Comparison of ENCODE assay signal across 22 mouse cellular contexts in genomic region chr4:119284861-119285260, GRCm38 (mm10). TPM values are rescaled to one million over a fixed set of nuclear protein-coding genes. Genes with fewer than 3 reads are reported as not detected.
A peak's percentile ranks its signal among the peaks of the same experiment; 100 is the strongest.
DNase-seq lines count a peak whose midpoint lies in the region; ATAC-seq lines count a peak whose summit lies in the region.
"Had no signal": no experiment of that assay in that cellular context is flagged by ENCODE, and none has a peak within 500 bp of the region (broad histone marks: within the 10 kb centered on the region; RNA-seq: fewer than 3 reads in every experiment).

No protein-coding gene starts in this region.

- WGBS in kidney, embryonic 15.5 days = 78% methylated on average over 1 of the region's 1 CpGs
- WGBS in kidney, embryonic 14.5 days = 74% methylated on average over 1 of the region's 1 CpGs
- WGBS in intestine, embryonic 14.5 days = 73% methylated on average over 1 of the region's 1 CpGs
- 60% methylated on average over 1 of the region's 1 CpGs for WGBS in liver, embryonic 12.5 days (ENCODE audit: insufficient replicate concordance)
- WGBS in stomach, embryonic 15.5 days = 75% methylated on average over 1 of the region's 1 CpGs

- DNase-seq in intestine, embryonic 14.5 days (ENCODE audit: low spot score) = no peak
- DNase-seq in adrenal gland, adult (ENCODE audit: inconsistent age in 2 of 2, low spot score in 1 of 2) = no peak
- no peak for DNase-seq in thymus, postnatal 4 days
- DNase-seq in adipocyte (ENCODE audit: low spot score) = no peak
- DNase-seq: adrenal gland, adult 8-10 months; adrenal gland, postnatal 36 days; cerebellum, adult 2 months; cerebellum, postnatal 10 days; gastrocnemius, adult 2 months; gastrocnemius, postnatal 25 days; heart, postnatal 36 days had no signal

- no peaks in the 10 kb centered on the region for H3K9me3 ChIP-seq in kidney, embryonic 15.5 days (replicated peaks)
- H3K9me3 ChIP-seq in kidney, embryonic 14.5 days (ENCODE audit: control insufficient read depth, low read length) = no peaks in the 10 kb centered on the region
- no peaks in the 10 kb centered on the region for H3K9me3 ChIP-seq in intestine, embryonic 14.5 days (ENCODE audit: control insufficient read depth, low read length)
- H3K9me3 ChIP-seq in liver, embryonic 12.5 days (replicated peaks) = no peaks in the 10 kb centered on the region
- H3K9me3 ChIP-seq in stomach, embryonic 15.5 days = no peaks in the 10 kb centered on the region
- H3K9me3 ChIP-seq: embryonic facial prominence, embryonic 10.5 days; heart, embryonic 13.5 days had no signal

- H3K4me3 ChIP-seq in kidney, embryonic 15.5 days (replicated peaks) = no peak overlapping the region
- no peak overlapping the region for H3K4me3 ChIP-seq in kidney, embryonic 14.5 days (ENCODE audit: low read length)
- no peak overlapping the region for H3K4me3 ChIP-seq in intestine, embryonic 14.5 days (ENCODE audit: low read depth, low read length)
- H3K4me3 ChIP-seq in liver, embryonic 12.5 days = no peak overlapping the region
- H3K4me3 ChIP-seq in stomach, embryonic 15.5 days (replicated peaks) = no peak overlapping the region
- H3K4me3 ChIP-seq: embryonic facial prominence, embryonic 10.5 days; gastrocnemius, adult 2 months; heart, embryonic 13.5 days had no signal

- no peak overlapping the region for H3K9ac ChIP-seq in kidney, embryonic 15.5 days
- no peak overlapping the region for H3K9ac ChIP-seq in kidney, embryonic 14.5 days (ENCODE audit: low read depth, low read length)
- no peak overlapping the region for H3K9ac ChIP-seq in intestine, embryonic 14.5 days (ENCODE audit: low read length)
- H3K9ac ChIP-seq in liver, embryonic 12.5 days = no peak overlapping the region
- H3K9ac ChIP-seq in stomach, embryonic 15.5 days = no peak overlapping the region
- H3K9ac ChIP-seq: heart, embryonic 13.5 days had no signal

- H3K36me3 ChIP-seq in kidney, embryonic 15.5 days = peaks cover 86% of the 10 kb centered on the region
- peaks cover 77% of the 10 kb centered on the region for H3K36me3 ChIP-seq in kidney, embryonic 14.5 days (ENCODE audit: control insufficient read depth, insufficient read depth, low read length)
- peaks cover 73% of the 10 kb centered on the region for H3K36me3 ChIP-seq in intestine, embryonic 14.5 days (ENCODE audit: control insufficient read depth, insufficient read depth, low read length)
- H3K36me3 ChIP-seq in liver, embryonic 12.5 days = peaks cover 93% of the 10 kb centered on the region
- H3K36me3 ChIP-seq in stomach, embryonic 15.5 days = peaks cover 36% of the 10 kb centered on the region

- H3K27me3 ChIP-seq in kidney, embryonic 15.5 days = no peaks in the 10 kb centered on the region
- no peaks in the 10 kb centered on the region for H3K27me3 ChIP-seq in kidney, embryonic 14.5 days (ENCODE audit: control insufficient read depth, insufficient read depth, low read length)
- H3K27me3 ChIP-seq in intestine, embryonic 14.5 days (replicated peaks; ENCODE audit: control insufficient read depth, insufficient read depth, low read length) = no peaks in the 10 kb centered on the region
- no peaks in the 10 kb centered on the region for H3K27me3 ChIP-seq in liver, embryonic 12.5 days (replicated peaks)
- no peaks in the 10 kb centered on the region for H3K27me3 ChIP-seq in stomach, embryonic 15.5 days (replicated peaks)
- H3K27me3 ChIP-seq: heart, embryonic 13.5 days; Patski had no signal

- no peak overlapping the region for H3K4me2 ChIP-seq in kidney, embryonic 15.5 days
- no peak overlapping the region for H3K4me2 ChIP-seq in kidney, embryonic 14.5 days (replicated peaks; ENCODE audit: low read depth, low read length)
- H3K4me2 ChIP-seq in intestine, embryonic 14.5 days (ENCODE audit: low read length) = peak overlapping the region; percentile 13; the same call in 1 of the 2 replicates
- H3K4me2 ChIP-seq in liver, embryonic 12.5 days = no peak overlapping the region
- no peak overlapping the region for H3K4me2 ChIP-seq in stomach, embryonic 15.5 days
- H3K4me2 ChIP-seq: heart, embryonic 13.5 days had no signal

- peaks cover 30% of the 10 kb centered on the region for H3K4me1 ChIP-seq in kidney, embryonic 15.5 days
- H3K4me1 ChIP-seq in kidney, embryonic 14.5 days (ENCODE audit: control insufficient read depth, insufficient read depth, low read length) = no peaks in the 10 kb centered on the region
- peaks cover 3% of the 10 kb centered on the region for H3K4me1 ChIP-seq in intestine, embryonic 14.5 days (replicated peaks; ENCODE audit: control insufficient read depth, insufficient read depth, low read length)
- H3K4me1 ChIP-seq in liver, embryonic 12.5 days = peaks cover 46% of the 10 kb centered on the region
- 0 out of 2 replicates have a peak, but pooled peaks cover 6% of the 10 kb centered on the region for H3K4me1 ChIP-seq in stomach, embryonic 15.5 days
- H3K4me1 ChIP-seq: embryonic facial prominence, embryonic 10.5 days had no signal

- 0 out of 2 replicates have a peak overlapping the region, but pooled peaks have one; percentile 2 for H3K27ac ChIP-seq in kidney, embryonic 15.5 days
- H3K27ac ChIP-seq in kidney, embryonic 14.5 days (ENCODE audit: low read depth, low read length) = no peak overlapping the region
- H3K27ac ChIP-seq in intestine, embryonic 14.5 days (ENCODE audit: low read depth) = no peak overlapping the region
- peak overlapping the region; percentile 38; the same call in 1 of the 2 replicates for H3K27ac ChIP-seq in liver, embryonic 12.5 days
- H3K27ac ChIP-seq in stomach, embryonic 15.5 days = peak overlapping the region; percentile 26; the same call in 1 of the 2 replicates
- H3K27ac ChIP-seq: embryonic facial prominence, embryonic 10.5 days; gastrocnemius, adult 2 months; heart, embryonic 13.5 days had no signal

- no peak for ATAC-seq in kidney, embryonic 15.5 days (replicated peaks; ENCODE audit: low FRiP score)
- no peak for ATAC-seq in kidney, embryonic 14.5 days (ENCODE audit: low FRiP score, low TSS enrichment)
- ATAC-seq in intestine, embryonic 14.5 days (replicated peaks; ENCODE audit: low FRiP score, low TSS enrichment, low read depth) = no peak; the same call in 1 of the 2 replicates
- ATAC-seq in liver, embryonic 12.5 days = no peak
- no peak for ATAC-seq in stomach, embryonic 15.5 days (ENCODE audit: insufficient read depth, low FRiP score, low read depth)
- ATAC-seq: activated CD4-positive, CD25-positive, alpha-beta regulatory T cell, adult 4 months; forebrain, embryonic 14.5 days; Patski had no signal

RNA-seq across cellular contexts. Expression of gene Ybx1, which starts 9.5 kb away (rescaled TPM):
- 680 and 703 TPM in 2 replicates for polyA plus RNA-seq in kidney, embryonic 15.5 days (2015; fragmentation: Nextera tagmentation; extraction: Ambion mirVana)
- polyA plus RNA-seq in kidney, embryonic 14.5 days (2014; fragmentation: Nextera tagmentation; extraction: Ambion mirVana) = 969 and 1,061 TPM in 2 replicates
- 678 and 713 TPM in 2 replicates for polyA plus RNA-seq in intestine, embryonic 14.5 days (2014; fragmentation: Nextera tagmentation; extraction: Ambion mirVana)
- 699 and 700 TPM in 2 replicates for polyA plus RNA-seq in liver, embryonic 12.5 days (2016; fragmentation: Nextera tagmentation; extraction: Ambion mirVana)
- 615 and 648 TPM in 2 replicates for polyA plus RNA-seq in stomach, embryonic 15.5 days (2015; fragmentation: Nextera tagmentation; extraction: Ambion mirVana)

RNA-seq across cellular contexts. Expression of gene Cldn19, which starts 29.6 kb away (rescaled TPM):
- 13.3 TPM in 2 replicates for polyA plus RNA-seq in kidney, embryonic 15.5 days (2015; fragmentation: Nextera tagmentation; extraction: Ambion mirVana)
- 5.9 and 10.4 TPM in 2 replicates for polyA plus RNA-seq in kidney, embryonic 14.5 days (2014; fragmentation: Nextera tagmentation; extraction: Ambion mirVana)
- polyA plus RNA-seq in intestine, embryonic 14.5 days (2014; fragmentation: Nextera tagmentation; extraction: Ambion mirVana) = not detected in 2 replicates
- polyA plus RNA-seq in liver, embryonic 12.5 days (2016; fragmentation: Nextera tagmentation; extraction: Ambion mirVana) = not detected in 2 replicates
- polyA plus RNA-seq in stomach, embryonic 15.5 days (2015; fragmentation: Nextera tagmentation; extraction: Ambion mirVana) = 0.14 TPM in 1 of 2 replicates, not detected in the other
- polyA plus RNA-seq: activated CD4-positive, CD25-positive, alpha-beta regulatory T cell, adult 4 months; C2C12; embryonic facial prominence, embryonic 10.5 days; heart, embryonic 13.5 days; heart, postnatal 0 days had no signal

RNA-seq across cellular contexts. Expression of gene Ppih, which starts 35.5 kb away (rescaled TPM):
- polyA plus RNA-seq in kidney, embryonic 15.5 days (2015; fragmentation: Nextera tagmentation; extraction: Ambion mirVana) = 102 and 115 TPM in 2 replicates
- polyA plus RNA-seq in kidney, embryonic 14.5 days (2014; fragmentation: Nextera tagmentation; extraction: Ambion mirVana) = 122 and 153 TPM in 2 replicates
- 106 and 110 TPM in 2 replicates for polyA plus RNA-seq in intestine, embryonic 14.5 days (2014; fragmentation: Nextera tagmentation; extraction: Ambion mirVana)
- polyA plus RNA-seq in liver, embryonic 12.5 days (2016; fragmentation: Nextera tagmentation; extraction: Ambion mirVana) = 88.1 and 93.4 TPM in 2 replicates
- 71.6 and 90.5 TPM in 2 replicates for polyA plus RNA-seq in stomach, embryonic 15.5 days (2015; fragmentation: Nextera tagmentation; extraction: Ambion mirVana)

RNA-seq across cellular contexts. Expression of gene P3h1, which starts 52.1 kb away (rescaled TPM):
- 33.3 and 37.7 TPM in 2 replicates for polyA plus RNA-seq in kidney, embryonic 15.5 days (2015; fragmentation: Nextera tagmentation; extraction: Ambion mirVana)
- 28.9 and 34.4 TPM in 2 replicates for polyA plus RNA-seq in kidney, embryonic 14.5 days (2014; fragmentation: Nextera tagmentation; extraction: Ambion mirVana)
- polyA plus RNA-seq in intestine, embryonic 14.5 days (2014; fragmentation: Nextera tagmentation; extraction: Ambion mirVana) = 35.7 and 38.2 TPM in 2 replicates
- polyA plus RNA-seq in liver, embryonic 12.5 days (2016; fragmentation: Nextera tagmentation; extraction: Ambion mirVana) = 9.7 and 11.4 TPM in 2 replicates
- polyA plus RNA-seq in stomach, embryonic 15.5 days (2015; fragmentation: Nextera tagmentation; extraction: Ambion mirVana) = 33.6 and 37.6 TPM in 2 replicates

RNA-seq across cellular contexts. Expression of gene AU022252, which starts 52.3 kb away (rescaled TPM):
- polyA plus RNA-seq in kidney, embryonic 15.5 days (2015; fragmentation: Nextera tagmentation; extraction: Ambion mirVana) = 35.4 and 35.6 TPM in 2 replicates
- polyA plus RNA-seq in kidney, embryonic 14.5 days (2014; fragmentation: Nextera tagmentation; extraction: Ambion mirVana) = 33.6 and 37.6 TPM in 2 replicates
- polyA plus RNA-seq in intestine, embryonic 14.5 days (2014; fragmentation: Nextera tagmentation; extraction: Ambion mirVana) = 27.0 and 28.4 TPM in 2 replicates
- 18.1 and 19.6 TPM in 2 replicates for polyA plus RNA-seq in liver, embryonic 12.5 days (2016; fragmentation: Nextera tagmentation; extraction: Ambion mirVana)
- 28.1 and 29.1 TPM in 2 replicates for polyA plus RNA-seq in stomach, embryonic 15.5 days (2015; fragmentation: Nextera tagmentation; extraction: Ambion mirVana)

Comparison
In these comparisons a context has a peak if more than half of its experiments do, and no peak if none do; other contexts are left out.
1. H3K27ac ChIP-seq: peak in kidney, embryonic 15.5 days (single experiment), liver, embryonic 12.5 days (single experiment) and stomach, embryonic 15.5 days (single experiment); none in kidney, embryonic 14.5 days (single experiment) and intestine, embryonic 14.5 days (single experiment).